Mouse (Mus musculus) cerebellum, postnatal 14 days (tissue): ENCODE measurements around the gene Btbd10.

Experiments used
- DNase-seq, 2 experiments: peaks; one replicate each; pipeline ENCODE4 v3.0.0; 2021; ENCODE audit warnings: mixed read lengths in 2 of 2

Btbd10 gene

DNA sequence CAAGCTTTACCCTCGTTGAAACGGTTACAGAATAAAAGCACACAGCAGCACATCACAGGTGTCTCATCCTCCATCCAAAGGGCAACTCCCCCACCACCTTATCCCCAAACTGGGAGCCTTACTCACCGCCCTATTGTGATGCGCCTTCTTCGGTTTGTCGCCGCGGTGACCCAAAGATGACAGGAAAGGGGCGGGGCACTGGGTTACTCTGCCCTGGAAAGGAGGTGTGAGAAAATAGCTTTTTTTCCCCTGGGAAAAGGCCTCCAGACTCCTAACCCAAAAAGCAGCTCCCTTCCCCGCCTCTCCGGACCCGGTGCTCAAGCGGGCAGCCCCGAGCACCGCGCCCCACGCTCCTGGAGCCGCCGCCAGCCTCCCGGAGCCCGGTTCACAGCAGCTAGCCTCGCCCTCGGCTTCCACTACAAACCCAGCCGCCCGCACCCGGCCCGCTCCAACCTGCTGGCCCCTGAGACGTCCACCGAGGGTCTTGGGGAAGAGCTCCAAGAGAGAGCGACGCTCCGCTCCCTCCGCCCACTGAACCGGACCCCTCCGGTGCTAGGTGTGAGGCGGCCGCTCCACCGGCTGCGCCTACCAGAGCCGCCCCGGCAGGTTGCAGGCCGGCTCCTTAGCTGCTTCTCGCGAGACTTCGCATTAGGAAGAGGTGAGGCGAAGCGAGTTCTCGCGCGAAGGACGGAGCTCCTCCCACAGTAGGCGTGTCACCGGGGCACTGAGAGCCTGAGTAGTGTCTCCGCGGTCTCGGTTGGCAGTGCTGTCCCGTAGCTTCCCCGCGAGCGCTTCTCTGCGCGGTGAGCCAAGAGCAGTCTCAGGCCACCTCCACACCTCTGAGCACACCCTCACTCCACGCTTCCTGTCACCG is at the start of gene Btbd10:
TSS of gene Btbd10 (minus strand) at position 647 of the 874 bp plus-strand sequence.
- peak; percentile 98 for DNase-seq

DNA sequence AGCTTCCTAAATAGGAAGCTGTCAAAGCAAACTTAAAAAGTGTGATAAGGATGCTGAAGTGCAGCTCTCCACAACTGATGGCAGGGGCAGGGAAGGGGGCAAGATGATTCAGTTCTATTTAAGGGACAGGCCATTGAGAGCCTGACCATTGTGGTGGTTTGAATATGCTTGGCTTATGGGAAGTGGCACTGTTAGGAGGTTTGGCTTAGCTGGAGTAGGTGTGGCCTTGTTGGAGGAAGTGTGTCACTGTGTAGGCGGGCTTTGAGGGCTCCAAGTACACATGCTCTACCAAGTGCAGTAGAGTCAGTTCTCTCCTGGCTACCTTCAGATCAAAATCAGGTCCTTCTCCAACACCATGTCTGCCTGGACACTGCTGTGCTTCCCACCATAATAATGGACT is 47.3 kb upstream of the Btbd10 start:
- no peak for DNase-seq

DNA sequence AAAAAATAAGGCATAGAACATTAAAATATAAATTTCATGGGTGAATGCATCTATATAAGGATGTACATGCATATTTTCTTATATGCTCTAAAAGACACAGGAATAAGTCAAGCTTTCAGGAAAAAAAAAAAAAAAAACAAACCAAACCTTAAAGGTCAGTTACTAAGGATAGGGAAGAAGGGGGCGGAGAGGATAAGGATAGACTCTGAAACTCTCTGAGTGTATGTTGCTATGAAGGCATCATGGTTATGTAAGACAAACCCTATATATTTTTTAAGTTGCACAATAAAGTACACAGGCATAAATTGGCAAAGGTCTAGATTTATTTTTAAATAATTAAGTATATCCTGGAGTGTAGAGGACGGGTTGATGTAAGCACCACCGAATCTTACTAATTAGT is 46.1 kb upstream of the Btbd10 start:
- no peak for DNase-seq

DNA sequence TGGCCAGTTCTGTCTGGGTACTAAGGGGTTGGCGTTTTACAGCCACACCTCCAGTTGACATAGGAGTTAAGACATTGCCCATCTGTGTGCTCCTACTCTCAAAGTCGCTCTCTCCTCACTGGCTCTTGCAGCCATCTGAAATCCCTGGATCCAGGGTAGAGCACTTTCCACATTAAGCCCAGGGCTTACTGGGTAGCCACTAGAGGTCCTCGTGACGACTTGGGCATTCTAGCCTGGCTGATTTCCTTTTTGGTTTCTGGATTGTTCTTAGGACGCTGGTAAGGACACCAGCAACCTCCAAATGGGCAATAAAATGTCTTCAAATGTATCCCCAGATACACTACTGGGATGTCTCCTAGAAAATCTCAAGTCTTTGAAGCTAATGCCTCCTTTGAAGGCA is 39.5 kb upstream of the Btbd10 start:
- DNase-seq = no peak

DNA sequence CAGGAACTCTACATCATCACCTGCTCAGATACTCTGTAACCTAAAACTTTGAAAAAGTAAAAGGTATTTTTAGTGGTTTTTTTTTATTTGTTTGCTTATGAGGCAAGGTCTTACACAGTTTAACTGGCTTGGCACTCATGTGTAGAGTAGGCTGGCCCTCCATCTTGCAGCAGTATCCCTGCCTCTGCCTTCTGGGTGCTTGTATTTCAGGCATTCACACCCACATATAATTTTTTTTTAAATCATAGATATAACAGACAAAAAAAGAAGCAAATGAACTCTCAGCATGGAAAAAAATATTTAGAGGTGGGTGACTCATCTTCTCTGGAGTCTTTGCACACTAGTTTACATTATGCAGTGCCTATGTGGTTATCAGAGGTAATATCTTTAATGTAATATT is 28.9 kb upstream of the Btbd10 start:
- DNase-seq = no peak

DNA sequence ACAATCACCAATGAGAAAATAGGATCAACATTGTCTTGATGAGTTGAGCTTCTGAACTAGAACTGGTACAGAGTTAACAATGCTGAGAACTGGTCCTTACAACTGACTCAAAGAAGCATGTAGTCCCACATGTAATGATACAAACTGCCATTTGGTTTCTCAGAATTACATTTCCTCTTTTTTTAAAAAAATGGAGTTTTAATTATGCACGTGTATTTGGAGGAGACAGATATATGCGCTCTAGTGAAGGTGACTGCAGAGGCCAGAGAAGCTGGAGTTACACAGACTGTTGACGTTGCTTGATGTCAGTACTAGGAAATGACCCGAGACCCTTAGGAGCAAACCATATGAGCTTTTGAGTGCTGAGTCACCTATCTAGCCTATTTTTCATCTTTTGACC is 27.5 kb upstream of the Btbd10 start:
- DNase-seq = no peak

DNA sequence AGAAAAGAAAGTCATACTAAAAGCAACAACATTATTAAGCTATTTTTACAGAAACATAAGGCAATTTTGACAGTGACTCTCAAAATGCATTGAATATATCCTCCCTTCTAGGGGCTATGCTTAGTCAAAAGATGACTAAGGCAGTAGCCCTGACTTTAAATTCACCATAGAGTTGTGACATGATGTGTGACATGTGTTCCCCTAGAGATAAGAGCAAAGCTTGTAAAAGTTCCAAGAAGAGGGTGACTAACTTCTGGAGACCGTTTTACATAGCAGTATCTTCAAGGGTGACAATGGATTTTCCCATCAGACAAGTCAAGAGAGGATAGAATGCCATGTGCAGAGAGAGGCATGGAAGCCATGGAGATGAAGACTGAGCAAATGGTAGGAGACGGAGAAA is 22.4 kb upstream of the Btbd10 start:
- no peak for DNase-seq

DNA sequence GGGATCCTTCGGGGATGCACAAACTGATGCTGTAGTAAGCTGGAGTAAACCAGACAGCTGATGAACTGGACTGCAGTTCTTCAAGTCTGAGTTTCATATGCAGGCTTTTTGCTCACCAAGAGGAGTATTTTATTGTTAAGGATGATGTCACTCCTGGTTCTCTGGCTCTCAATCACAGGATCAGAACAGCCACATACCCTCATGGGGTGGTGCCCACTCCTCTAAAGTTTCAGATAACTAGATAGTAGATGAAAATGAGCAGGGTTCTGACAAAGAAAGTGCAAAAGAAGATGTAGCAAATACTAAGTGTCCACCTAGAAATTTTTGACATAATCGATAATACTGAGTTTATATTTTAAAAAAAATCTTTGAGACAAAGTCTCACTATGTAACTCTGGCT is 19.3 kb upstream of the Btbd10 start, which contains the start of gene Pth:
TSS of gene Pth (minus strand) at position 101 of the 400 bp plus-strand sequence.
- no peak for DNase-seq

DNA sequence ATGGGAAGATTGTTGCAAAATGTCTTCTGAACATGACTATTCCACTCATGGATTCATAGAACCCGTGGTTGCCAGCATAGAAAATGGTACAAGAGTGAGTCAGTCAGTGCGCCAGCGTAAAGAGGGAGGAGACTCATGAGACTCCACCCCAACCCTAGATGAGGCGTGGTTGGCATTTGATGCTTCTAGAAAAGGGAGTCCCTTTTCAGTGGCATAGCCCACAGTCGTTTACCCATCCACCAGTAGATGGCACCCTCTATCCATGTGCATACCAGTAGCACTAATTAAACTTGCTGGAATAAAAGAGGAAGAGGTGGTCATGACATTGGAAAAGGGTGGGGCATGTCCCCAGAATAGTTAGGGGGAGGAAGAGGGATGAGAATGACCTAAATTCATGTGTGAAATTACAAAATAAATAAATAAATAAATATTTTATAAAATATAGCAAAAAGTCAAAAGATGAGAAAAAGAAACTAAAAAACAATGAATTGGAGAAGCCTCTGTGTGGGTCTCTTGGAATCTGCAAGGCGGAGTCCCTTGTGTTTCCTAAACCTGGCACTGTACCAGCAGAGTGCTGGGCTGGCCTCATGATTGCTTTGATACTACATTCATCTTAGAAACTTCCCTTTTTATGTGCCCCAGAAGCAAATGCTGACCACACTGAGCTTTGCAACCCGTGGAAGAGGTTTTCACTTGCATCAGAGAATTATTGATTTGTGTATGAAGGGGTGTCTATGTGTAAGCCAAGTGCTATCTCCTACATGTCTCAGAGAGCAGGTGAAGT is 8.9 kb upstream of the Btbd10 start:
- DNase-seq = peak; percentile 84 to 87

DNA sequence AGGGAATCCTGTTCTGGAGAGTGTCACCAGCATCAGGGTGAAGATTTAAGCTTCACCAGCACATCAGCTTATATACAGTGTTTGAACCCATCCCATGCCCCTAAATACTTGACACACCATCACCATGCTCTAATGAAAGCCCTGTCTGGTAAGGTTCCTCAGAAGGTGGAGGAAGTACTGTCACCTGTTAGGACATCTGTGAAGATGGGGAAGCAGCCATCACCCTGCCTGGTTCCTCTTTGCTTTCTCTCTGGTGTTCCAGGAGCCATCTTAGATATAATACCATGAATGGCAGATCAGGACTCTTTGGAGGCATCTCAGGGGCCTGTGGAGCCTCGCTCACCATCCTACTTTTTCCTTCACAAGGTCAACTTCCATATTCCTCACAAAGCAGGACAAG is 3.5 kb upstream of the Btbd10 start:
- no peak for DNase-seq

DNA sequence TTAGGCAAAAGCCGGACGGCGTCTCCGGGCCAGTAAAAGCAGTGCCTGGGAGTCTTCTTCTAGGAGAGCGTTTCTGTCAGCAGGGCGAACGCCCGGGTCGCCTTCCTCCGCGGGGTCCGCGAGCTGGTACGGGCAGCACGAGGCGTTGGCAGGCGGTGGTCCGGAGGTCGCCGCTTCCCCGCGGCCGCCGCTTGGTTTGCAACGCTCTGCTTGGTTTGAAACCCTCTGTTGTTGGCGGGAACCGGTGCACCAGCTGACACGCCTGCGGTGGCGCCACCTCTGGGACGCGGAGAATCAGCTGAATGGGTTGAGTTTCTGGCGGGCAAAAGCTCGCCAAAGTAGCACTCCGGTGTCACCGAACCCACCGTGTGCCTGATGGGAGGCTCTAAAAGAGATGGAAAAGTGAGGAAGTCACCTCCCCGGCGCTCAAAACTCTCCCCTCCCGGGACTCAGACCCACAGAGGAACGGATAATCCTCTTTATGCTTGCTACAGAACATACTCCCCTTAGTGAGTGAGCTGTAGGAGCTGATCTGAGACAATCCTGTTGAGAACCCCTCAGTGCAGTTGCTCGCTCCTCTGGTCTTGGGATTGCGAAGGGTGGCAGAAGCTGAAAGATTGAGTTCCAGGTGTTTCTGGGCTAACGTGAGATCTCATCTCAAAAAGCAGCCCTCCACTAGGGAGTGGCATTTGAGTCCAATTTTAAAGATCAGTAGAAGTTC is 588 bp upstream of the Btbd10 start:
- peak; percentile 67 to 68 for DNase-seq

DNA sequence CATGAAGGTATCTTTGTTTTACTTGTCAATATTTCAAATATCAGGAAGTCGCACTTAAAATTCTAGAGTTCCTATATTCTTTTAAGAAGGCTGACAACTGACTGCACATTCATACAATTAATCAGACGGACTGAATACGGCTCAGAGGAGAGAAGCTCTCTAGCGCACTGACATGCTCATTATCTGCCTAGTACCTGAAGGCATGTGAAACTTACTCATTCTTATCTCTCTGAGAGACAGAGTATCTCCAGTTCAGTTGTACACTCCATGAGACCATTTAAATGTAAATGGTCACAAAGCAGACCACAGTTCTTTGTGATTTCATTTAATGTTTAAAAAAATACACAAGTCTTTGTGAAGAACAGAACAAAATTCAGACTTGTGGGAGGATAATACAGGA is 1.8 kb downstream of the Btbd10 start:
- no peak for DNase-seq

DNA sequence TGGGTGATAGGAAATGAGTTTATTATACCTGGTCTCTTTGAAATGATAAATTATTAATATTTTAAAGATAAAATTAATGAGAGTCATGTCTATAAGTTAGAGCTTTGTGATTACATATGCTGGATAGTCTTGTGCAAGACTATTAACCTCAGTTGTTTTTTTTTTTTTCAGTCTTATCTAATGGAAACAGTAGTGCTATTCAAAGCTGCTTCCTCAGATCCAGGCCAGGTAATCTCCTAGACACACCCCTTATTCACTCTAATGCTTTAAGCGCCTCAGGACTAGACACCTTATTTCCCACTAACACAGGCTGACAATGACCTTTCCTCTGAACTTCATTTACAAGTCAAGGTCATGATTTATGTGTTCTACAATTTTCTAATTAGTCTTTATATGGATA is 20.1 kb downstream of the Btbd10 start:
- DNase-seq = no peak

DNA sequence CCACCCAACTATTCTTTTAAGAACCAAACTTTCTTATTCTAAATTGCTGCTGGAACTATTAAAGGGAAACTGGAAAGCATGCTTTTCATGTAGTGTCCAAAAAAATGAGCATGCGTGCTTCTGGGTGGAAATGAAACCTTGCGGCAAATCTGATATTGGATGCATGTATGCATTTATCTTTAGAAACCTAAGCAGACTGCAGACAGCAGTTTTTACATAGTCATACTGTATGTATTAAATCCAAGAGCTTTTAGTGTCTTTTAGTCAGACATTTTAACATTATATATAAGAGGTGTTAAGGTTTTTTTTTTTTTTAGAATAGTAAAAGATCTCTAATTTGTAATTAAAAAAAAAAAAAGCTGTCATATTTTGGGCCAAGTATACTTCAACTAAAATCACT is 21.5 kb downstream of the Btbd10 start:
- DNase-seq = no peak

DNA sequence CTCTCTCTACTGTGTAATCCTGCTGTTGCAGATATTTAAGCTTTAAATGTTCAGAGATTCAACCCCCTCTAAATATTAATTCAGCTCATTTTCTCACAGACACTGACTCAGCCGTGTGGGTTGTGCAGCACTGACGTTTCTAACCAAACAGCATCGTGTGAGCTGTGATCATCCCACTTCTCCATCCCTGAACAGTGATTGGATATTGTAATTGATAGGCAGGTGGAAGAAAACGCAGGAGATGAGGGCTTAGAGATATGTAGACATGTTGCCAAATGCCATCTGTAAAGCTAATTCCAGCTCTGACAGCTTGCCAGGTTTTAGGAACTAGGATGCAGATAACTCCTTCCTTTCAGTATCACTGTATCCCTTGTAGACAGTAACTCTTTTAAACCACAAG is 21.9 kb downstream of the Btbd10 start:
- peak; percentile 84 to 91 for DNase-seq

DNA sequence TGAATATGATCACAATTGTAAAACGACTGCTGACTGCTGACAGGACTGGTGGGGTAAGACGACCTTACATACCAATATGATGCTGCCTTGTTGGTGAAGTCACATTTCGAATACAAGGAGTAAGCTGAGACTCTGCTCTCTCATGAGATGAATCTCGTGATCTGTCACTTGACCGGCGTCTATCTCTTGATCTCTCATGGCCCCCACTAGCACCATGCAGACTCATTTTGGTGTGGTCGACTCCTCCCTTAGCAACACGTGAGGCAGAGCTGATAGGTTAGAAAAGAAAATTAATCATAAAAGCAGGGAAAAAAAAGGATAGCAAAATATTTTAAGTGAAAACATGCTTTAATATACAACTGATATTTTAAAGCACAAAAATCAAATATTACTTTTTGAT is 33.9 kb downstream of the Btbd10 start:
- DNase-seq = no peak

DNA sequence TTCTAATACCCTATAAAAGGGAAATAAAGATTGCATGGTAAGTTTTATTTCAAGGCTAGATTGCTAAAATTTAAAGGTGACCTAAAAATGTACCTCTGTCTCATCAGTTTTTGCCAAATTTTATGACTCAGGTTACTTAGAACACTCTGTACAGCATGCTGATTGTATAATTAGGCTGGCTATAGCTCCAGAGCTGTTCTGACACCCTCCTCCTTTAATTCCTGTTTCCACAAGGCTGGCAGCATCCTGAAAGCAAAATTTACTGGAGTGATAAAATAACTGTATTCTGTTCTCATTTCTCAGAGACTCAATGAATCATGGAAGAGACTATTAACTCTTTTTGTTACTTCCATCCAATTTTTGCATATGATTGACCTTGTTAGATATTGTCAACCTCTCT is 35.2 kb downstream of the Btbd10 start:
- no peak for DNase-seq

DNA sequence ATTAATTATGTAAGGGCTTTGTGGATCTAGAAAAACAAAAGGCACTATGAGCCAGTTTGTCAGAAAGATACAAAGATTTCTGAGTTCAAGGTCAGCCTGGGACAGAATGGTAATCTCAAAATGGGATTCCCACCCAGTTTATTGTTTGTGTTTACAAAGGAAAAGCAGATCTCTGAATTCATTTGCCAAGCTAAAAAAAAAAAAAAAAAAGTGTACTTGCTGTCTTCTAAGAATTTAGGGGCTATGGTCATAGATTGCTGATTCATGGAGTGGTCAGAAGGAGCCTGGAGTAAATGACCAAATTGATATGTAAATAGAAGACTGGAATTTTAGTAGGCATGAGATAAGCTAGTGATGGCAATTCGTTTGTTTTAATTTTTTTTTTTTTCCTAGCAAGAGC is 49.1 kb downstream of the Btbd10 start:
- DNase-seq = no peak

DNA sequence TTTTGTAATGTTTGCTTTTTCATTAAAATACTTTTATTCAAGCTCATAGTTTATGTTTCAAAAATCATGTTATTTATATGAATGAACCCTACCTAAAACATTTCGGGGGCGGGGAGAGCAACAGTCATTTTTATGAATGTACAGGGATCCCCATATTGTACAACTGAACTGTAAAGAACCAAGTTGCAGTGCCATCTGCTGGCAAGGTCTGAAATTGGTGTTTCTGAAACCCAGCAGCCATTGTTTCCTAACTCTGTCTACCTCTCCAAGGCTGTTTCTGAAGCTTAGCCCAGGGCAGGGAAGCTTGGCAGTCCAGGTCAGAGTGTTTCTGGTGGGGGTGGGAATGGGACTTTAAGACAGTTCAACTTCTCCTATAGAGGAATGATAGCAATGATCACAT is 57.4 kb downstream of the Btbd10 start:
- DNase-seq = peak; percentile 83 to 85

DNA sequence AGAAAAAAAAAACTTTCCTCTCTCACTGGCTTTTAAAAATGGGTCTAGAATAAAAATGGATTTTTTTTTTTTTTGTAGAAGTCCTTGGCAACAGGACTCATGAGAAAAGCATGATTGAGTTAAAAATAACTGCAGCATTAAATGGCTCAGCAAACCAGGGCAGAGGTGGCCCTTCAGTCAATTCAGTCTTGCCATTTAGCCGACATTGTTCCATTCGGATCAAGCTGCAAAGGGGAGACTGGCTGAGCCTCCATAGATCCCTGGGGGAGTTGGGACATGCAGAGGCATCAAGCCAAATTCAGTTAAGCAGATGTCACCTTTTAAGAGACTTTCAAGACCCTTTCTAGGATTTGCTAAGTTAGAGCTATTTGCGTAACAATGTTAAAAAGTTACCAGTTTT is 59.1 kb downstream of the Btbd10 start:
- no peak for DNase-seq

DNA sequence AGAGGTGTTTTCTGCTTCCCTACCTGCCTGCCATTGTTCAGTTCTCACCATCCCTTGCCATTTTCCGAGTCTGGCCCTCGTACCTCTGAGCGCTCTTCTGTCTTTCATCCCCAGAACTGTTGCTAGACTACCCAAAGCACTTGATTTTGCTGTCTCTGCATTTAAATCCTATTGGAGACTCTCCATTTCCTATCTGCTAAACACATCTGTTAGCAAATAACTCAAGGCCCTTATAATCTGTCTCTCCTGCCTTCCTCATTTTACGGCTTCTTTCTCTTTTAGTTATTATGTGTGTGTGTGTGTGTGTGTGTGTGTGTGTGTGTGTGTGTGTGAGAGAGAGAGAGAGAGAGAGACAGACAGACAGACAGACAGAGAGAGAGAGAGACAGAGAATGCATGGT is 71.4 kb downstream of the Btbd10 start:
- no peak for DNase-seq

DNA sequence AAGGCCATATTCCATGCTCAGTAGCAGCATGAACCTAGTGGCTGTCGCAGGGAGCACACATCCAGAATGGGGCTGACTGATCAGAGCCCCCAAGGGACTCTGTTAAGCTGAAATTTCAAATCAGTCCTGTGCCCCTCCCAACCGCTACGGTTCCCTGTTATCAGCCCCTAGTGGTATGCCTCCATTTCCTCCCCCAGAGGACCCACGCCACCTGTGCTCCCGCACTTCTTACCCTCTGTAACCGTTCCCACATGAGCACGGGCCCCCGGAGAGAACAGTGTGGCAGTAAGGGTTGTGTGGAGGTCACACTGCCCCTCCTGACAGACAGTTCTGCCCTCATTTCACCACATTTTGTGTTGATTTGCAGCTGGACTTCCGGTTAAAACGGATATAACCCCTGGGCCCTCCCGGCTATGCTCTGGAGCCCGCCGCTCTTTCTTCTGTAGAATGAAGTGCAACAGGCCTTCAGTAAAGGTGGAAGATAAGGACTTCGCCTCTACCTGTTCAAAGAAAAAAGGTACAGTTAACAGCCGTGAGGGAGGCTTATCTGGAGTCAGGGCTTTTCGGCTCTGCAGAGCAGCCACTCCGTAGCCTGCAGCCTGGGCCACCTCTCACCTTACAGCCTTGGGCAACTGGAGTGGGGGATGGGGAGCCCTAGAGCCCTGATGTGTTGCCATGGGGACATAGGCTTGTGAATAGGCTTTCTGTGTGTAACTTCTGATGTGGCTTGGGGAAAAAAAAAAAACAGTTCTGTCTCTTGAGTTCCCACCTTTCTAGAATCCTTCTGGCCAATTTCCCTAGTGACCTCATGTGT is 73.9 kb downstream of the Btbd10 start:
- DNase-seq = no peak

DNA sequence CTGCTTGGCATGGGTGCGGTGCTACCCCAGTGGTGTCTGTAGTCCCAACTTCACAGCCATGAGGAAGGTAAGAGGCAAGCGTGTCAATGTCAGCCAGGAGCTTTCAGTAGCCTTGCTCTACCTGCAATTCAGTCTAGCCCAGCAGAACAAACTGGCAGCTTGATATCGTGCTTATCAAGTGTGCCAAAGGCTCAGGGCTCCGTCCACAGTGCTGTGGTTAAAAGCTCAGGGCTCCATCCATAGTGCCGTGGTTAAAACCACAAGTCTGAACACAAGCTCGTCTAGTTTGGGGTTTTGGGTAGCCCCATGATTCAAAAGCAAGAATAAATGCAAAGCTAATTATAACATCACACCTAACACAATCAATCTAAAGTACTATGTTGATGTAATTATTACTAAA is 74.6 kb downstream of the Btbd10 start:
- DNase-seq = no peak
